Mouse (Mus musculus) stomach, embryonic 15.5 days (tissue): ENCODE data around the gene Kcnj10. TPM values are rescaled to one million over a fixed set of nuclear protein-coding genes. Genes with fewer than 3 reads are reported as not detected.

ENCODE experiments used
- ATAC-seq: fragments of 200-750 bp; cut with Nextera tagmentation; 2 replicates; pipeline ENCODE4 v1.8.0; 2017; ENCODE audit warnings: low read depth, moderate number of reproducible peaks, moderate TSS enrichment; ENCODE audit not compliant: insufficient read depth, low FRiP score
- H3K27ac ChIP-seq: fragments of 300-500 bp; sonication (generic); 2 replicates; pipeline ENCODE4 v1.5.1; 2015; ENCODE audit warnings: mild to moderate bottlenecking, inconsistent platforms
- H3K27me3 ChIP-seq: fragments of 300-500 bp; sonication (generic); replicated peaks from 2 replicates; pipeline ENCODE4 v1.6.1; 2015; ENCODE audit warnings: inconsistent platforms
- H3K36me3 ChIP-seq: fragments of 300-500 bp; sonication (generic); 2 replicates; pipeline ENCODE4 v1.6.1; 2015; ENCODE audit warnings: inconsistent platforms
- H3K4me1 ChIP-seq: fragments of 300-500 bp; sonication (generic); 2 replicates; pipeline ENCODE4 v1.6.1; 2015; ENCODE audit warnings: inconsistent platforms
- H3K4me2 ChIP-seq: fragments of 300-500 bp; sonication (generic); 2 replicates; pipeline ENCODE4 v1.6.1; 2015; ENCODE audit warnings: mild to moderate bottlenecking, inconsistent platforms
- H3K4me3 ChIP-seq: fragments of 300-500 bp; sonication (generic); replicated peaks from 2 replicates; pipeline ENCODE4 v1.5.1; 2015; ENCODE audit warnings: inconsistent platforms
- H3K9ac ChIP-seq: fragments of 300-500 bp; sonication (generic); 2 replicates; pipeline ENCODE4 v1.6.1; 2015; ENCODE audit warnings: inconsistent platforms
- H3K9me3 ChIP-seq: fragments of 300-500 bp; sonication (generic); 2 replicates; pipeline ENCODE4 v1.6.1; 2016; ENCODE audit warnings: inconsistent platforms
- WGBS: fragments of 180-500 bp; shearing (Covaris S2); methylation state at CpG from one replicate; pipeline ENCODE4 v1.1.7; 2015; 5-methylcytosine and 5-hydroxymethylcytosine counted together
- polyA plus RNA-seq: library from polyadenylated mRNA; unstranded; fragments of >200 nt; fragmentation: Nextera tagmentation; extraction: Ambion mirVana; gene quantifications from 2 replicates; pipeline ENCODE4 v1.2.1, GENCODE M21; 2015

Gene Kcnj10
- polyA plus RNA-seq, 1 experiment from 2014 or later = 0.10 TPM

DNA sequence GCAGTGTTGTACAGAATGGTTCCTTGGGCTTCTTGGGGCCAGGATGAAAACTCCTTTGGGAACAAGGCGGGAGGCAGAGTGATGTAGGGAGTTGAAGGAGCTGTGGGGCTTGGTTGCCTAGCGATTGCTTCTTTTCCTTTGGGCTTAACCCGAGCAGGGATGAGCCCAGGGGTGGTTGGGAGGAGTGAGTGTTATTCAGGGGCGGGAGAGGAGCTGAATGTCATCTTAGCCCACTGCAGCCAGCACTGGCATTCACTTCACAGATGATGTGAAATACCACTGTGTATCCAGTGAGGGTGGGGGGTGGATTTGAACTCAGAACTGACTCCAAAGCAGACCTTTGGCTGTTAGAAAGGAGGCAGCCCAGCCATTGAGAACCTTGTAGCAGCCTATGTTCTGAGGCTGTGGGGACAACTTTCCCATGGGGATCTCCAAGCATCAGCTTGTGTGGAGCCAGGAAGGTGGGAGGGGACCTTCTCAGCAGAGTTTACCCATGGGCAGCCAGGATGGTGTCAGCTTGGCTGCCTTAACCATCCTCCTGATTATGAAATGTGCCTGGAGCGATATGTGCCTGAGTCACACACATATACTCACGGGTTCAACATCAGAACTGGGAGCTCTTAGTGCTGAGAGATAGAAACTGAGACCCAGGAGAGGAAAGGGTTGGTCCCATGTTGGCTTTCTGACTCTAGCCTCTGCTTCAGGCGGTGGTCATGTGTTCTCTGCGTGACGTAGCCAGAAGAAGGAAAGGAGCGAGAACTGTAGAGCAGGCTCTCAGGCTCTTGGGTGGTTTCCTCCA is 27.2 kb upstream of the Kcnj10 start:
- H3K4me2 ChIP-seq = peak overlapping the region; percentile 95
- peaks cover 14% of the 10 kb centered on the region for H3K4me1 ChIP-seq
- 77% methylated on average over 10 of the region's 10 CpGs for WGBS
- 0 out of 2 replicates have a peak overlapping the region, but pooled peaks have one; percentile 70 for H3K4me3 ChIP-seq
- ATAC-seq = no peak
- no peak overlapping the region for H3K9ac ChIP-seq
- no peaks in the 10 kb centered on the region for H3K9me3 ChIP-seq
- H3K27me3 ChIP-seq = no peaks in the 10 kb centered on the region
- no peak overlapping the region for H3K27ac ChIP-seq
- H3K36me3 ChIP-seq = no peaks in the 10 kb centered on the region

GRCm38 (mm10) chr1:172314911-172315310 is 26.1 kb upstream of the Kcnj10 start:
- Histone ChIP-seq H3K4me2 (no peak overlapping the region), H3K9ac (no peak overlapping the region), H3K9me3 (no peaks in the 10 kb centered on the region), H3K36me3 (no peaks in the 10 kb centered on the region), H3K27me3 (no peaks in the 10 kb centered on the region), H3K4me1 (peaks cover 12% of the 10 kb centered on the region), H3K27ac (no peak overlapping the region), H3K4me3 (no peak overlapping the region)
- WGBS = 88% methylated on average over 3 of the region's 3 CpGs
- no peak for ATAC-seq

DNA sequence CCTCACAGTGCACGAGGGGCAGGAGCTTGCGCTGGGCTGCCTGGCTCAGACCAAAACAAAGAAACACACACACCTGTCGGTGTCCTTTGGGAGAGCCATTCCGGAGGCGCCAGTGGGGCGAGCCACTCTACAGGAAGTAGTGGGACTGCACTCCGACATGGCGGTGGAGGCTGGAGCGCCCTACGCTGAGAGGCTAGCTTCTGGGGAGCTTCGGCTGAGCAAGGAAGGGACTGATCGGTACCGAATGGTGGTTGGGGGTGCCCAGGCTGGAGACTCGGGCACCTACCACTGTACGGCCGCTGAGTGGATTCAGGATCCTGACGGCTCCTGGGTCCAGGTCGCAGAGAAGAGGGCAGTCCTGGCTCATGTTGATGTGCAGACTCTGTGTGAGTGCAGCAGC is 23.6 kb upstream of the Kcnj10 start:
- H3K36me3 ChIP-seq = no peaks in the 10 kb centered on the region
- H3K9me3 ChIP-seq = no peaks in the 10 kb centered on the region
- no peak overlapping the region for H3K4me3 ChIP-seq
- no peak overlapping the region for H3K27ac ChIP-seq
- no peak for ATAC-seq
- H3K9ac ChIP-seq = no peak overlapping the region
- H3K27me3 ChIP-seq = no peaks in the 10 kb centered on the region
- H3K4me2 ChIP-seq = no peak overlapping the region
- WGBS = 75% methylated on average over 18 of the region's 18 CpGs
- H3K4me1 ChIP-seq = peaks cover 8% of the 10 kb centered on the region

DNA sequence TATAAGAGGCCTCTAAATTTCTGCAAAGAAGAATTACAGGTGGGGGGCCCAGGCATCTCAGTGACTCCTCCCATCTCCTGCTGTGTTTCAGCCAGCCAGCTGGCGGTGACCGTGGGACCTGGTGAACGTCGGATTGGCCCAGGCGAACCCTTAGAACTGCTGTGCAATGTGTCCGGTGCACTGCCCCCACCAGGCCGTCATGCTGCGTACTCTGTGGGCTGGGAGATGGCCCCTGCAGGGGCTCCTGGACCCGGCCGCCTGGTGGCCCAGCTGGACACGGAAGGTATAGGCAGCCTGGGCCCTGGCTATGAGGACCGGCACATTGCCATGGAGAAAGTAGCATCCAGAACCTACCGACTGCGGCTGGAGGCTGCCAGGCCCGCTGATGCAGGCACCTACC is 23.1 kb upstream of the Kcnj10 start:
- Histone ChIP-seq H3K4me1 (peaks cover 4% of the 10 kb centered on the region), H3K4me3 (no peak overlapping the region), H3K36me3 (no peaks in the 10 kb centered on the region), H3K27me3 (no peaks in the 10 kb centered on the region), H3K9ac (no peak overlapping the region), H3K27ac (no peak overlapping the region), H3K4me2 (no peak overlapping the region), H3K9me3 (no peaks in the 10 kb centered on the region)
- 75% methylated on average over 15 of the region's 15 CpGs for WGBS
- no peak for ATAC-seq

DNA sequence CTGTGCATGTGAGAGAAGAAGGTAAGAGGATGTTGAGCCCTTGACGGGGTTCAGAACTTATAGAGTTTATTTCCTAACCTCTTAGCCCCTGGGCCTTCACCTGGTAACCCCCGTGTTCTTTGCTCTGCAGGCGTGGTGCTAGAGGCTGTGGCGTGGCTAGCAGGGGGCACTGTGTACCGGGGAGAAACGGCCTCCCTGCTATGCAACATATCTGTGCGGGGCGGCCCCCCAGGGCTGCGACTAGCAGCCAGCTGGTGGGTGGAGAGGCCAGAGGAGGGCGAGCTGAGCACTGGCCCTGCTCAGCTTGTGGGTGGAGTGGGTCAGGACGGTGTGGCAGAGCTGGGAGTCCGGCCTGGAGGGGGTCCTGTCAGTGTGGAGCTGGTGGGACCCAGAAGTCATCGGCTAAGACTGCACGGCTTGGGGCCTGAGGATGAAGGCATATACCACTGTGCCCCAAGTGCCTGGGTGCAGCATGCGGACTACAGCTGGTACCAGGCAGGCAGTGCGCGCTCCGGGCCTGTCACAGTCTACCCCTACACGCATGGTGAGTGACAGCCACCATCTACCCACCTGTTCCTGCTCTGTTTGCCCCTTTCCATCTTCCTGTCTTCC is 22.5 kb upstream of the Kcnj10 start:
- Histone ChIP-seq H3K4me1 (no peaks in the 10 kb centered on the region), H3K9me3 (no peaks in the 10 kb centered on the region), H3K27me3 (no peaks in the 10 kb centered on the region), H3K36me3 (no peaks in the 10 kb centered on the region), H3K9ac (no peak overlapping the region), H3K27ac (no peak overlapping the region), H3K4me2 (no peak overlapping the region), H3K4me3 (no peak overlapping the region)
- 85% methylated on average over 19 of the region's 19 CpGs for WGBS
- 0 out of 2 replicates have a peak, but pooled peaks have one; percentile 2 for ATAC-seq

- Histone ChIP-seq H3K4me3 (no peak overlapping the region), H3K27ac (no peak overlapping the region), H3K9ac (no peak overlapping the region), H3K9me3 (no peaks in the 10 kb centered on the region), H3K27me3 (no peaks in the 10 kb centered on the region), H3K4me1 (no peaks in the 10 kb centered on the region), H3K4me2 (no peak overlapping the region), H3K36me3 (no peaks in the 10 kb centered on the region)
- no peak for ATAC-seq
- WGBS = 81% methylated on average over 7 of the region's 7 CpGs
Measured at GRCm38 (mm10) chr1:172319346-172319745, 21.7 kb upstream of the Kcnj10 start.

- 43% methylated on average over 5 of the region's 5 CpGs for WGBS
- ATAC-seq = no peak; the same call in 1 of the 2 replicates
- Histone ChIP-seq H3K27ac (no peak overlapping the region), H3K4me2 (no peak overlapping the region), H3K36me3 (no peaks in the 10 kb centered on the region), H3K27me3 (0 out of 2 replicates have a peak, but pooled peaks cover 2% of the 10 kb centered on the region), H3K4me1 (no peaks in the 10 kb centered on the region), H3K4me3 (no peak overlapping the region), H3K9me3 (no peaks in the 10 kb centered on the region), H3K9ac (no peak overlapping the region)
Measured at GRCm38 (mm10) chr1:172319921-172320411, 21.0 kb upstream of the Kcnj10 start.

GRCm38 (mm10) chr1:172322725-172323124 is 18.3 kb upstream of the Kcnj10 start:
- no peak overlapping the region for H3K4me2 ChIP-seq
- WGBS = 56% methylated on average over 13 of the region's 13 CpGs
- H3K27me3 ChIP-seq = peaks cover 30% of the 10 kb centered on the region
- H3K9ac ChIP-seq = no peak overlapping the region
- no peak overlapping the region for H3K27ac ChIP-seq
- no peaks in the 10 kb centered on the region for H3K9me3 ChIP-seq
- H3K4me1 ChIP-seq = peaks cover 8% of the 10 kb centered on the region
- no peak overlapping the region for H3K4me3 ChIP-seq
- no peaks in the 10 kb centered on the region for H3K36me3 ChIP-seq
- ATAC-seq = no peak

GRCm38 (mm10) chr1:172323298-172323697 is 17.7 kb upstream of the Kcnj10 start:
- WGBS = 50% methylated on average over 5 of the region's 5 CpGs
- Histone ChIP-seq H3K36me3 (no peaks in the 10 kb centered on the region), H3K9ac (no peak overlapping the region), H3K27ac (no peak overlapping the region), H3K4me1 (peaks cover 8% of the 10 kb centered on the region), H3K4me3 (no peak overlapping the region), H3K27me3 (peaks cover 35% of the 10 kb centered on the region), H3K4me2 (no peak overlapping the region), H3K9me3 (no peaks in the 10 kb centered on the region)
- ATAC-seq = no peak

GRCm38 (mm10) chr1:172323801-172324359 is 17.1 kb upstream of the Kcnj10 start:
- no peak overlapping the region for H3K27ac ChIP-seq
- peaks cover 41% of the 10 kb centered on the region for H3K27me3 ChIP-seq
- H3K36me3 ChIP-seq = no peaks in the 10 kb centered on the region
- peaks cover 8% of the 10 kb centered on the region for H3K4me1 ChIP-seq
- 59% methylated on average over 6 of the region's 6 CpGs for WGBS
- no peak overlapping the region for H3K4me2 ChIP-seq
- no peak for ATAC-seq
- no peak overlapping the region for H3K4me3 ChIP-seq
- H3K9ac ChIP-seq = no peak overlapping the region
- no peaks in the 10 kb centered on the region for H3K9me3 ChIP-seq

DNA sequence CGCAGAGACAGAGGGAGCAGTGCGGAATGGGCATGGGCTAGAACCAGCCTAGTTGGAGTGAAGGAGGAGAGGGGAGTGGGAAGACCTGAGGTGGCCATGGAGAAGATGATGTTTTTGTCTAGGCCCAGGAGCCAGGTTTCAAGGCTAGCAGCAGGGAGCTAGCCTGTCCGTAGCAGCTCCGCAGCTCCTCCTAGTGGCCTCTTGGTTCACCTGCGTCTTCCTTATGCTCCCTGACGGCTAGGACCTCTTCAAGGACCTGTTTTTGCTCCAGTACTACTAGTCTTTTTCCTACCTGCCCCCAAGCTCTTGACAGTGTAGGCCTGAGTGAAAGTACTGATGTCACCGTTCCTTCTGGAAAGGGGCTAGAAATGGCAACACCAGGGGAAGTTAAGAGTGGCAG is 16.3 kb upstream of the Kcnj10 start:
- peak; percentile 48 for ATAC-seq
- 14% methylated on average over 7 of the region's 7 CpGs for WGBS
- no peak overlapping the region for H3K9ac ChIP-seq
- H3K4me1 ChIP-seq = peaks cover 8% of the 10 kb centered on the region
- no peaks in the 10 kb centered on the region for H3K36me3 ChIP-seq
- H3K27ac ChIP-seq = no peak overlapping the region
- no peak overlapping the region for H3K4me2 ChIP-seq
- no peaks in the 10 kb centered on the region for H3K9me3 ChIP-seq
- H3K4me3 ChIP-seq = no peak overlapping the region
- peaks cover 50% of the 10 kb centered on the region for H3K27me3 ChIP-seq
